Mouse (Mus musculus) frontal cortex, postnatal 36 days (tissue): ENCODE results near the gene Slc43a1.

Source experiments
- DNase-seq, 2 experiments: peaks; one replicate each; pipeline ENCODE4 v3.0.0; 2022; ENCODE audit warnings: low spot score in 2 of 2

Slc43a1 gene

DNA sequence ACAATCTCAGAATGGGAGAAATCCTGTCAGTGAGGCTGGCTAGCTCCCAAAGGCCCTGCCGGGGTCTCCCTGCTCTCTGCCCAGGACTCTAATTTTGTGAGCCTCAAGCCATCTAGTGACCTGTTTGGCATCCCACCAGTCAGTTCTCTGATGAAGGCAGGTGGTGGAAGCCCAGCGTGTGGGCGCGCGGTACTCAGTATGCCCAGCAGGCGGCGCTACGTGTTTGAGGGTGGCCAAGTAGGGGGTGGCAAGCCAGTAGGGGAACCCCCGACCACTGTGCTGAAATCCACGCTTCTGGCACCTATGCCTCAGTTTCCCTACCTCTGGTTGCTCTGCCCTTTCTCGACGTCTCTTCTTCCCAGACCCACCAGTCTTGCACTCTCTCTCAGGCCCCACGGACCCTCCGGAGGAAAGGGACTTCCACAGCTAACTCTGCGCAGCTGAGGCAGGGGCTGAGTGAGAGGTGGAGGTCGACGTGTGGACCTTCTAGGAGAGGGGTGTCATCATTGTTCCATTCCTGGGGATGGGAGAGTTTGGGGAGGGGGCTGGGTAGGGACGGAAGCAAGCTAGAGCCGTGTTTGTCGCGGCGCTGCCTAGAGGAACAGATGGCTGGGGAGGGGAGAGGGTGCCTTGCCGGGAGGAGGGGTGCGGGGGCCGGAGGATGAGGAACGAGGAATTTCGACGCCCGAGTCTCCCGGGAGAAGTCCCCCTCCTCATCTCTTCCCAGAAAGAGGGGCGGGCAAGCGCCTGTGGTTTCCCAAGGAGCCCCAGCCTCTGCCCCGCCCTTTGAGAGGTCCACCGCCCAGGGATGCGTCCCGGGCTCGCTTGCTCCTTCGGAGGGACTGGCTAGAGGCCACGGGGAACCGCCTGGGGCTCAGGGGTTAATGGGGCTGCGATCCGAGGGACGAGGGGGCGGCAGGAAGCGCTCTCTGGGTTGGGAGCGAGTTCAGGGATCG, 27.2 kb downstream of the Slc43a1 start:
- no peak for DNase-seq

DNA sequence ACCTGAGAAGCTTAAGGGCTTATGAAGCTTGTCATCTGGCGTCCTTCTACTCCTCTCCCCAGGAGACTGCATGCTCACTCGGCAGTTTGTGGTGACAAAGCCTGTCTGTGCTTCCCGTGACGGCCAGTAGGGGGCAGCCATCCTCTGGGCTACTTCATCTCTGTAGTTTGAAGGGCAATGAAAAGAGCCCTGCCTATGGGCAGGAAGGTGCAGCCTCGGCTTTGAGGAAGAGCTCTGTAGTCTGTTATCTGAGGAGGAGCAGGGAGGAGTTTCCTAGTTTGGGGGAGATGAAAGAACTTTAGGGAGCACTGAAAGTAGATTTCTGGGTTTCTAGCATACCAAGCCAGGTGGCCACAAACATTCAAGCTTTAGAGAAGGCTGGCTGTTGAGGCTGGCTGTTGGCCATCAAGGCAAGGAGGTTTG, 29.9 kb downstream of the Slc43a1 start:
- DNase-seq: peak in 1 of 2 experiments; percentile 81

- DNase-seq: no peak
Observed at GRCm38 (mm10) chr2:84868977-84869376, 30.3 kb downstream of the Slc43a1 start.

- DNase-seq: no peak
Observed at GRCm38 (mm10) chr2:84870623-84871160, 32.0 kb downstream of the Slc43a1 start.

GRCm38 (mm10) chr2:84872105-84872716, 33.6 kb downstream of the Slc43a1 start:
- no peak for DNase-seq

- no peak for DNase-seq
Observed at GRCm38 (mm10) chr2:84875842-84876241, 37.2 kb downstream of the Slc43a1 start.

GRCm38 (mm10) chr2:84880590-84880989, 41.9 kb downstream of the Slc43a1 start:
- DNase-seq: no peak

DNA sequence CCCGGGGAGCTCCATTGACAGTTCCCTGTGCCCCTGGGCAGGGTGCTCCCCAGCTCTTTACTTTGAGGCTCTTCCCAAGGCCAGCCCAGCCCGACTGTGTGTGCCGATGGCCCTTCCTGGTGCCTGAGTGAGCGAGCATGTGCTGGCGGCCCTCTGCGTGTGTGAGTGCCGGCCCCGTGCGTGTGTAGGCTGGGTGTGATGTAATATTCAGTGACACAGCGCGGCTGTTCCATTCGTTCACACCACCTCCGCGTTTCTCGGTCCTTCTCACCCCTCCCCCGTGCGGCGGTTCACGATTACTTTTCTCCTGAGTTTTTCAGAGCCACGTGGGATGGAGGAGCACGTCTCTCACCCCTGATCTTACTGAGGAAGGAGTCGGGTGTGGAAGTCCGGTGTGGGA, 44.0 kb downstream of the Slc43a1 start:
- peak; percentile 82 to 87 for DNase-seq

- DNase-seq: no peak
Observed at GRCm38 (mm10) chr2:84883084-84883483, 44.4 kb downstream of the Slc43a1 start.

DNA sequence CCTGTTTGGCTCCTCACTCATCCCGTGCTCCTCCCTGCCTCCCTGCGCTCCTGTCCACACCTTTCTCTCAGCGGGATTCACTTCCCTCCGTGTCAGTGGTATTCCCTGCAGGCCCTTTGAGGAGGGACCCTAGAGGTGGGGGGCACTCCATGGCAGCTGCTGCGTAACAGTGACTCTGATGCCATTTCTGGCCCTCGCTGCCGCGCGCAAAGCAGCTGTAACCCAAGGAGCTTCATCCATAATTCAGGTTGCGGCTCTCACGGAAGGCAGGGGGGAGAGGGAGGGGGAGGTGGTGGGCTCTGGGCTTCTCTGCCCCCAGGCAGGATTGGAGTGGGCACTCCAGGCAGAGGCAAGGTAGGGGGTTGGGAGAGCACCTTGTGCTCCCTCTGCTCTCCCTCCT, 44.9 kb downstream of the Slc43a1 start:
- peak; percentile 11 to 13 for DNase-seq

- no peak for DNase-seq
Observed at GRCm38 (mm10) chr2:84883942-84884341, 45.3 kb downstream of the Slc43a1 start.

- no peak for DNase-seq
Observed at GRCm38 (mm10) chr2:84884611-84885010, 46.0 kb downstream of the Slc43a1 start.

- DNase-seq: peak in 1 of 2 experiments; percentile 39
Observed at GRCm38 (mm10) chr2:84885084-84886055, 46.7 kb downstream of the Slc43a1 start.

- peak in 1 of 2 experiments; percentile 19 for DNase-seq
Observed at GRCm38 (mm10) chr2:84886234-84886731, 47.6 kb downstream of the Slc43a1 start, which contains the start of gene Rtn4rl2. TSS of gene Rtn4rl2 (minus strand) at chr2:84886710.

GRCm38 (mm10) chr2:84886821-84887281, 48.2 kb downstream of the Slc43a1 start:
- peak in 1 of 2 experiments; percentile 47 for DNase-seq

- peak in 1 of 2 experiments; percentile 72 for DNase-seq
Observed at GRCm38 (mm10) chr2:84887411-84888271, 49.0 kb downstream of the Slc43a1 start.

DNA sequence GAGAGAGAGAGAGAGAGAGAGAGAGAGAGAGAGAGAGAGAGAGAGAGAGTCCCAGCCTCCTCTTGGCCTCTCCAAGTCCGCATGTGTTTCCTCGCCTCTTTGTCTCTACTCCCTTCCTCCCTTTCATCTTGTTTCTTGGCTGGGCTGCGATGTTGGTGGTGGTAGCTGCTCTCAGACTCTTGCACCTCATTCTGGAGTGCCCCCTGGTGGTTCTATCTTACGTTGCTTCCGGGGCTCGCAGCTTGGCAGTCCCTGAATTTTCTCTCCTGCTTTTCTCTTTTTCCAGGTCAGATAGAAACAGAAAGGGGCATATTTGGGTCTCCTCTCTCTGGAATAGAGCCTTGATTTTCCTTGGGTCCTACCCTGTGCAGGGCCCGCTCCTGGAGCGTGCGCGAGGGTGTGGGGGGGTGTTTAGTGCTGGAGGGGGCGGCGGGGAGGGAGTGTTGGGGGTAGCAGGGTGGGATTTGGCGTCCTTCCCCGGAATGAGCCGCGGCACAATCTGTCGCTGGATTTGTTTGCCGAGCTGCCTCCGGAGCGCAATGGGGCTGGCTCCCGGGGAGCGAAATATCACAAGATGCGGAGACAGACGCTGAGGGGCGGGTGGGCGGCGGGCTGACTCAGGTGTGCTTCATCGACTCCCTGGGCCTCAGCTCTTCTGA, 50.1 kb downstream of the Slc43a1 start:
- peak in 1 of 2 experiments; percentile 83 for DNase-seq

GRCm38 (mm10) chr2:84889316-84890044, 50.8 kb downstream of the Slc43a1 start:
- peak; percentile 30 to 35 for DNase-seq

DNA sequence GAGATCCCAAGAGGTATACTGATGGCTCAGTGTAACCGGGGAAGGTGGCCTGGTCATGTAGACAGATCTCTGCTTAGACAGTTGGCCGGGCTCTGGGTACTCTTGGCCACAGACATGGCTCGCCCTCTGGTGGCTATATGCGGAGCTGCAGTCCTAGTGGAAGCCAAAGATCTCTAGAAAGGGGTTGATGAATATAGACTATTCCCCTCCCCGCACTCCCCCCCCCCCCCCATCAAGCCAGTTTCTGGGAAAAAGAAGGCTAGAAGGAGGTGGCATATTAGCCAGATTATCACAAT, 51.3 kb downstream of the Slc43a1 start:
- peak; percentile 75 to 86 for DNase-seq
